Mouse (Mus musculus): ENCODE measurements around the gene Ttc24.

- TF ChIP-seq POLR2A (IDR thresholded peaks at IDR 0.05; ENCODE audit: low read depth, low read length) = no peak
- TF ChIP-seq CTCF (IDR thresholded peaks at IDR 0.05; ENCODE audit: borderline replicate concordance, insufficient read depth, low read length) = no peak
Observed at GRCm38 (mm10) chr3:88097666-88098065, 19.6 kb upstream of the Ttc24 start.

Data from embryonic fibroblast, embryonic 13.5 days (primary cell).